Mouse (Mus musculus) ES-E14 (cell line): ENCODE measurements around the gene Clcc1.

Experiments used
- CHD2 ChIP-seq: IDR thresholded peaks from 2 replicates; pipeline ENCODE4 v1.6.1; 2014; ENCODE audit warnings: mild to moderate bottlenecking, low read depth, low read length, inconsistent platforms
- MAFK ChIP-seq: IDR thresholded peaks from 2 replicates; pipeline ENCODE4 v1.6.1; 2014; ENCODE audit warnings: mild to moderate bottlenecking, low read depth, low read length, inconsistent platforms; ENCODE audit not compliant: insufficient read depth
- ZNF384 ChIP-seq: IDR thresholded peaks from 2 replicates; pipeline ENCODE4 v1.6.1; 2012; ENCODE audit warnings: low read depth, low read length, inconsistent platforms

DNA sequence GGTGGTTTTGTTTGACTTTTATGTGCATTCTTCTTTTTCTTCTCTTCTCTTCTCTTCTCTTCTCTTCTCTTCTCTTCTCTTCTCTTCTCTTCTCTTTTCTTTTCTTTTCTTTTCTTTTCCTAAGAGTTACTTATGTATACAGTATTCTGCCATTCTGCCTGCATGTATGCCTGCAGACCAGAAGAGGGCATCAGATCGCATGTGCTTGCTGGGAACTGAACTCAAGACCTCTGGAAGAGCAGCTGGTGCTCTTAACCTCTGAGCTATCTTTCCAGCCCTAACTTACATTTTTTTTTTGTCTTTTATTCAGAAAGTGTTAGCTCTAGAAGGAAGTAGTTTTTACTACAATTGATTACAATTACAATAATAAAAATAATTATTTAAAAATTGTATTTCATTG is 7.2 kb downstream of the Clcc1 start:
- no peak for TF ChIP-seq CHD2
- TF ChIP-seq ZNF384: no peak
- TF ChIP-seq MAFK: no peak
